Mouse (Mus musculus) T-cell, adult 2 months (primary cell): Measurements from ENCODE around the gene Gm28308.

ENCODE experiments used
- DNase-seq: peaks from one replicate; pipeline ENCODE4 v3.0.0; 2022; ENCODE audit warnings: low spot score

The Gm28308 gene

GRCm38 (mm10) chr6:52219234-52219942 is 6.2 kb upstream of the Gm28308 start:
- DNase-seq = no peak

GRCm38 (mm10) chr6:52218643-52219215 is 5.6 kb upstream of the Gm28308 start:
- no peak for DNase-seq

- no peak for DNase-seq
Measured at GRCm38 (mm10) chr6:52217895-52218642, 4.9 kb upstream of the Gm28308 start.

GRCm38 (mm10) chr6:52217459-52217768 is 4.3 kb upstream of the Gm28308 start:
- DNase-seq = peak; percentile 55

GRCm38 (mm10) chr6:52216691-52217458 is 3.7 kb upstream of the Gm28308 start:
- no peak for DNase-seq

GRCm38 (mm10) chr6:52215771-52216535 is 2.8 kb upstream of the Gm28308 start:
- DNase-seq = no peak

GRCm38 (mm10) chr6:52215070-52215469 is 1.9 kb upstream of the Gm28308 start:
- DNase-seq = no peak

GRCm38 (mm10) chr6:52214271-52214670 is 1.1 kb upstream of the Gm28308 start:
- no peak for DNase-seq

GRCm38 (mm10) chr6:52212556-52213118 is 502 bp downstream of the Gm28308 start:
- DNase-seq = no peak

- no peak for DNase-seq
Measured at GRCm38 (mm10) chr6:52211961-52212360, 1.2 kb downstream of the Gm28308 start.

GRCm38 (mm10) chr6:52211170-52211935 is 1.8 kb downstream of the Gm28308 start:
- DNase-seq = peak; percentile 69

- no peak for DNase-seq
Measured at GRCm38 (mm10) chr6:52209685-52210046, 3.5 kb downstream of the Gm28308 start.

GRCm38 (mm10) chr6:52208868-52209684 is 4.1 kb downstream of the Gm28308 start:
- no peak for DNase-seq

GRCm38 (mm10) chr6:52208072-52208867 is 4.9 kb downstream of the Gm28308 start, which contains the start of gene Hoxa6:
TSS of gene Hoxa6 (minus strand) at chr6:52208722.
- no peak for DNase-seq

GRCm38 (mm10) chr6:52207684-52207976 is 5.5 kb downstream of the Gm28308 start:
- DNase-seq = no peak

GRCm38 (mm10) chr6:52206882-52207683 is 6.1 kb downstream of the Gm28308 start:
- DNase-seq = no peak

- no peak for DNase-seq
Measured at GRCm38 (mm10) chr6:52205638-52206621, 7.2 kb downstream of the Gm28308 start.
